23 mouse cellular contexts compared by ENCODE assay signal in the genomic region with DNA sequence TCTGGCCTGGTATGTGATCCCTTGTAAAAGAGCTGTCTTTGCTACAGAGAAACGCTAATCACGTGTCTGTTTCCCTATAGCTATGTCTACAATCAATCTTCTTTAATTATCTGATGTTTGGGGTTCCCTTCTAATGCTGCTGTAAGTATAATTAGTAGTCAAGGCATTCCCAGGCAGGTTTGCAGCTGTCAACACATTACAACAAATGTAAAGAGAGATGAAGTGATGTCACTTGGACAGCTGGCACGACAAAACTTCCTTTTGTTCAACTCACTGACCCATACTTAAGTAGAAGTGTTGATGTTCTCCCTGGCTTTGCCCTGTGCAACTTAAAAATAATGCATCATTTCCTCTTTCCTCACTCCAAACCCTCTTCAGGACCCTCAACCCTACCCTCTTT. TPM values are rescaled to one million over a fixed set of nuclear protein-coding genes. Genes with fewer than 3 reads are reported as not detected.
"Had no signal": no experiment of that assay in that cellular context is flagged by ENCODE, and none has a peak within 500 bp of the region (broad histone marks: within the 10 kb centered on the region; RNA-seq: fewer than 3 reads in every experiment).

No protein-coding gene starts in this region.

- DNase-seq: kidney, postnatal 25 days; layer of hippocampus, adult 9-11 months; liver; lung, adult 18-20 months; right cerebral cortex, adult 18-20 months; right cerebral cortex, postnatal 14 days; right cerebral cortex, postnatal 4 days; thymus, adult 2 months; thymus, postnatal 14 days; thymus, postnatal 4 days had no signal

- H3K4me3 ChIP-seq: layer of hippocampus, adult 2 months; limb, embryonic 10.5 days; limb, embryonic 13.5 days; liver, embryonic 12.5 days; liver, embryonic 15.5 days; midbrain, embryonic 12.5 days; midbrain, embryonic 15.5 days; neural tube, embryonic 12.5 days; neural tube, embryonic 15.5 days had no signal

- H3K4me1 ChIP-seq: limb, embryonic 13.5 days; liver, embryonic 12.5 days; liver, embryonic 15.5 days; midbrain, embryonic 12.5 days; midbrain, embryonic 15.5 days; neural tube, embryonic 12.5 days; neural tube, embryonic 15.5 days had no signal

- H3K4me2 ChIP-seq: limb, embryonic 13.5 days; liver, embryonic 12.5 days; liver, embryonic 15.5 days; midbrain, embryonic 12.5 days; midbrain, embryonic 15.5 days; neural tube, embryonic 12.5 days; neural tube, embryonic 15.5 days had no signal

- H3K27ac ChIP-seq: kidney, postnatal 0 days; layer of hippocampus, adult 2 months; limb, embryonic 10.5 days; limb, embryonic 13.5 days; liver, embryonic 12.5 days; liver, embryonic 15.5 days; macrophage; midbrain, embryonic 12.5 days; midbrain, embryonic 15.5 days; neural tube, embryonic 12.5 days; neural tube, embryonic 15.5 days; stomach, postnatal 0 days had no signal

- H3K9ac ChIP-seq: limb, embryonic 13.5 days; liver, embryonic 12.5 days; liver, embryonic 15.5 days; midbrain, embryonic 12.5 days; midbrain, embryonic 15.5 days; neural tube, embryonic 12.5 days; neural tube, embryonic 15.5 days had no signal

- H3K27me3 ChIP-seq: limb, embryonic 13.5 days; liver, embryonic 12.5 days; liver, embryonic 15.5 days; midbrain, embryonic 12.5 days; midbrain, embryonic 15.5 days; neural tube, embryonic 12.5 days; neural tube, embryonic 15.5 days had no signal

- H3K36me3 ChIP-seq: limb, embryonic 10.5 days; limb, embryonic 13.5 days; liver, embryonic 12.5 days; liver, embryonic 15.5 days; midbrain, embryonic 12.5 days; midbrain, embryonic 15.5 days; neural tube, embryonic 12.5 days; neural tube, embryonic 15.5 days had no signal

- H3K9me3 ChIP-seq: limb, embryonic 10.5 days; limb, embryonic 13.5 days; liver, embryonic 12.5 days; liver, embryonic 15.5 days; midbrain, embryonic 12.5 days; midbrain, embryonic 15.5 days; neural tube, embryonic 12.5 days; neural tube, embryonic 15.5 days had no signal

- ATAC-seq: liver, embryonic 12.5 days; midbrain, embryonic 15.5 days had no signal

RNA-seq across cellular contexts. Expression of a gene that starts 22.4 kb away (rescaled TPM):
- total RNA-seq: megakaryocyte, adult 5-6 weeks had no signal
